ENCODE assay signal across 26 mouse cellular contexts in the genomic region with DNA sequence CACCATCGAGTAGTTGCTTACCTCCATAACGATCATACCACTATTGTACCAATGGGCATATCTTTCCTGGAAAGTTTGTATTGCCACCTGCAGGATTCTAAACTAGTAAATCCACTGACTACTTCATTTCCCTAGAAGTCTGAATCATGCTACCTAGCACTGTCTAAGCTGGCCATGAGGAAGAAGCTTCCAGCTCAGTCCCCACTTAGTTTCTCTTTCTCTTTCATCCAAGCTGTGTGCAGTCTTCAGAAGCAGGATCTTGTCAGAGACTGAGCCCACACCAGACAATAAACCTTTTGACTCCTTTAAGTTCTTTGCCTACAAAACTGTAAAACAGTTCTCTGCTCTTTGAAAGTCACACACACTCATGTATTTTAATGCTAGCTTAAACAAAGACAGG.
"Had no signal": no experiment of that assay in that cellular context is flagged by ENCODE, and none has a peak within 500 bp of the region (broad histone marks: within the 10 kb centered on the region; RNA-seq: fewer than 3 reads in every experiment).

No protein-coding gene starts in this region.

- H3K27me3 ChIP-seq: heart, embryonic 12.5 days; hindbrain, embryonic 12.5 days; intestine, embryonic 15.5 days; limb, embryonic 12.5 days; liver, embryonic 13.5 days had no signal

- H3K4me3 ChIP-seq: gastrocnemius, adult 2 months; heart, embryonic 10.5 days; heart, embryonic 12.5 days; hindbrain, embryonic 10.5 days; hindbrain, embryonic 12.5 days; intestine, embryonic 15.5 days; layer of hippocampus, adult 2 months; left cerebral cortex, adult 2 months; limb, embryonic 10.5 days; limb, embryonic 12.5 days; liver, embryonic 13.5 days had no signal

- H3K27ac ChIP-seq: gastrocnemius, adult 2 months; heart, embryonic 10.5 days; hindbrain, embryonic 10.5 days; hindbrain, embryonic 12.5 days; hindbrain, embryonic 14.5 days; intestine, embryonic 15.5 days; layer of hippocampus, adult 2 months; left cerebral cortex, adult 2 months; limb, embryonic 10.5 days; limb, embryonic 12.5 days; liver, embryonic 13.5 days had no signal

- H3K4me1 ChIP-seq: heart, embryonic 10.5 days; heart, embryonic 12.5 days; hindbrain, embryonic 10.5 days; hindbrain, embryonic 12.5 days; intestine, embryonic 15.5 days; limb, embryonic 10.5 days; limb, embryonic 12.5 days; liver, embryonic 13.5 days had no signal

- H3K4me2 ChIP-seq: heart, embryonic 12.5 days; hindbrain, embryonic 12.5 days; hindbrain, embryonic 14.5 days; intestine, embryonic 15.5 days; limb, embryonic 12.5 days; liver, embryonic 13.5 days had no signal

- H3K36me3 ChIP-seq: heart, embryonic 10.5 days; heart, embryonic 12.5 days; hindbrain, embryonic 10.5 days; hindbrain, embryonic 12.5 days; intestine, embryonic 15.5 days; limb, embryonic 10.5 days; limb, embryonic 12.5 days; liver, embryonic 13.5 days had no signal

- ATAC-seq: hindbrain, embryonic 16.5 days; inflammation-experienced regulatory T-cells, adult 6 months; intestine, embryonic 15.5 days; intestine, postnatal 0 days had no signal

- H3K9ac ChIP-seq: heart, embryonic 12.5 days; hindbrain, embryonic 12.5 days; hindbrain, embryonic 14.5 days; intestine, embryonic 15.5 days; limb, embryonic 12.5 days; liver, embryonic 13.5 days had no signal

- DNase-seq: gastrocnemius, adult 2 months; gastrocnemius, postnatal 10 days; gastrocnemius, postnatal 25 days; heart, adult 18-20 months; heart, postnatal 10 days; heart, postnatal 36 days; kidney, adult 18-20 months; kidney, adult 8-10 months; kidney, postnatal 10 days; kidney, postnatal 25 days; kidney, postnatal 4 days; liver; liver, embryonic 13.5 days had no signal

- H3K9me3 ChIP-seq: heart, embryonic 10.5 days; heart, embryonic 12.5 days; hindbrain, embryonic 10.5 days; intestine, embryonic 15.5 days; limb, embryonic 10.5 days; limb, embryonic 12.5 days; liver, embryonic 13.5 days had no signal
